Mouse (Mus musculus): Measurements from ENCODE around the gene Pbrm1.

The Pbrm1 gene

GRCm38 (mm10) chr14:31018860-31019291 lies at the start of gene Pbrm1, which contains the start of gene Gnl3:
Pbrm1 (plus strand) TSS chr14:31019138.
Gnl3 (minus strand) TSS chr14:31019152.
- peak; percentile 94 to 95 for DNase-seq (ENCODE audit: low read depth in 2 of 2, low spot score in 2 of 2)

- DNase-seq (ENCODE audit: low read depth in 2 of 2, low spot score in 2 of 2), result no peak
These were observed 44.7 kb upstream of the Pbrm1 start for GRCm38 (mm10) chr14:30974204-30974603.

GRCm38 (mm10) chr14:30976222-30976621 lies 42.7 kb upstream of the Pbrm1 start:
- DNase-seq (ENCODE audit: low read depth in 2 of 2, low spot score in 2 of 2), result no peak

- DNase-seq (ENCODE audit: low read depth in 2 of 2, low spot score in 2 of 2), result no peak
These were observed 22.5 kb upstream of the Pbrm1 start for GRCm38 (mm10) chr14:30996417-30996816.

- DNase-seq (ENCODE audit: low read depth in 2 of 2, low spot score in 2 of 2), result no peak
These were observed 18.6 kb upstream of the Pbrm1 start for GRCm38 (mm10) chr14:31000356-31000755.

GRCm38 (mm10) chr14:31000816-31001306 lies 18.1 kb upstream of the Pbrm1 start:
- no peak for DNase-seq (ENCODE audit: low read depth in 2 of 2, low spot score in 2 of 2)

- DNase-seq (ENCODE audit: low read depth in 2 of 2, low spot score in 2 of 2), result peak; percentile 74 to 85
These were observed 17.4 kb upstream of the Pbrm1 start, which contains the start of the genes Glt8d1 and Spcs1 for GRCm38 (mm10) chr14:31001307-31002205. Glt8d1 (plus strand) TSS chr14:31001400. Spcs1 (minus strand) TSS chr14:31001672.

- DNase-seq (ENCODE audit: low read depth in 2 of 2, low spot score in 2 of 2), result no peak
These were observed 14.4 kb upstream of the Pbrm1 start for GRCm38 (mm10) chr14:31004527-31004926.

GRCm38 (mm10) chr14:31006779-31007178 lies 12.2 kb upstream of the Pbrm1 start:
- DNase-seq (ENCODE audit: low read depth in 2 of 2, low spot score in 2 of 2), result no peak

GRCm38 (mm10) chr14:31011588-31011987 lies 7.3 kb upstream of the Pbrm1 start:
- DNase-seq (ENCODE audit: low read depth in 2 of 2, low spot score in 2 of 2), result no peak

GRCm38 (mm10) chr14:31013928-31014327 lies 5.0 kb upstream of the Pbrm1 start:
- DNase-seq (ENCODE audit: low read depth in 2 of 2, low spot score in 2 of 2), result no peak

GRCm38 (mm10) chr14:31016063-31016462 lies 2.9 kb upstream of the Pbrm1 start:
- no peak for DNase-seq (ENCODE audit: low read depth in 2 of 2, low spot score in 2 of 2)

GRCm38 (mm10) chr14:31017854-31018253 lies 1.1 kb upstream of the Pbrm1 start:
- DNase-seq (ENCODE audit: low read depth in 2 of 2, low spot score in 2 of 2), result peak in 1 of 2 experiments; percentile 18

- peak; percentile 74 to 78 for DNase-seq (ENCODE audit: low read depth in 2 of 2, low spot score in 2 of 2)
These were observed 630 bp downstream of the Pbrm1 start for GRCm38 (mm10) chr14:31019331-31020205.

GRCm38 (mm10) chr14:31022579-31022978 lies 3.6 kb downstream of the Pbrm1 start:
- DNase-seq (ENCODE audit: low read depth in 2 of 2, low spot score in 2 of 2), result no peak

- peak in 1 of 2 experiments; percentile 23 for DNase-seq (ENCODE audit: low read depth in 2 of 2, low spot score in 2 of 2)
These were observed 6.8 kb downstream of the Pbrm1 start for GRCm38 (mm10) chr14:31025785-31026184.

- DNase-seq (ENCODE audit: low read depth in 2 of 2, low spot score in 2 of 2), result no peak
These were observed 26.4 kb downstream of the Pbrm1 start for GRCm38 (mm10) chr14:31045296-31045695.

- no peak for DNase-seq (ENCODE audit: low read depth in 2 of 2, low spot score in 2 of 2)
These were observed 26.9 kb downstream of the Pbrm1 start for GRCm38 (mm10) chr14:31045817-31046216.

- DNase-seq (ENCODE audit: low read depth in 2 of 2, low spot score in 2 of 2), result no peak
These were observed 43.3 kb downstream of the Pbrm1 start for GRCm38 (mm10) chr14:31062277-31062676.

GRCm38 (mm10) chr14:31069086-31069733 lies 50.3 kb downstream of the Pbrm1 start:
- no peak for DNase-seq (ENCODE audit: low read depth in 2 of 2, low spot score in 2 of 2)

All from CD8-positive naive resting alpha-beta T cell, adult 2 months (primary cell).